Mouse (Mus musculus) midbrain, embryonic 14.5 days (tissue): ENCODE results near the gene Apba2. TPM values are rescaled to one million over a fixed set of nuclear protein-coding genes. Genes with fewer than 3 reads are reported as not detected.
A peak's percentile ranks its signal among the peaks of the same experiment; 100 is the strongest.

Experiments
- ATAC-seq: fragments of 200-750 bp; cut with Nextera tagmentation; 2 replicates; pipeline ENCODE4 v1.8.0; 2017; ENCODE audit warnings: moderate number of reproducible peaks, moderate library complexity; ENCODE audit not compliant: low FRiP score, low TSS enrichment
- DNase-seq: peaks from one replicate; pipeline ENCODE4 v3.0.0-alpha.2; 2015
- H3K27ac ChIP-seq: fragments of 300-500 bp; sonication (generic); replicated peaks from 2 replicates; pipeline ENCODE4 v1.5.1; 2014; ENCODE audit warnings: mild to moderate bottlenecking, low read depth, low read length, moderate library complexity
- H3K27me3 ChIP-seq: fragments of 300-500 bp; sonication (generic); 2 replicates; pipeline ENCODE4 v1.6.1; 2014; ENCODE audit warnings: low read length, control low read depth, mixed read lengths; ENCODE audit not compliant: control insufficient read depth, insufficient read depth
- H3K36me3 ChIP-seq: fragments of 300-500 bp; sonication (generic); 2 replicates; pipeline ENCODE4 v1.6.1; 2014; ENCODE audit warnings: low read length, control low read depth; ENCODE audit not compliant: control insufficient read depth, insufficient read depth
- H3K4me1 ChIP-seq: fragments of 300-500 bp; sonication (generic); 2 replicates; pipeline ENCODE4 v1.6.1; 2014; ENCODE audit warnings: mild to moderate bottlenecking, antibody characterized with exemption, low read length, control low read depth; ENCODE audit not compliant: control insufficient read depth, insufficient read depth
- H3K4me2 ChIP-seq: fragments of 300-500 bp; sonication (generic); 2 replicates; pipeline ENCODE4 v1.6.1; 2014; ENCODE audit warnings: mild to moderate bottlenecking, low read length, moderate library complexity
- H3K4me3 ChIP-seq: fragments of 300-500 bp; sonication (generic); replicated peaks from 2 replicates; pipeline ENCODE4 v1.5.1; 2014; ENCODE audit warnings: low read depth, low read length
- H3K9ac ChIP-seq: fragments of 300-500 bp; sonication (generic); replicated peaks from 2 replicates; pipeline ENCODE4 v1.6.1; 2014; ENCODE audit warnings: mild to moderate bottlenecking, low read length, moderate library complexity
- H3K9me3 ChIP-seq: fragments of 300-500 bp; sonication (generic); 2 replicates; pipeline ENCODE4 v1.6.1; 2016; ENCODE audit warnings: low read length, control low read depth, mixed read lengths; ENCODE audit not compliant: control insufficient read depth
- WGBS: fragments of 180-500 bp; shearing (Covaris S2); extraction: QIAGEN DNeasy Blood & Tissue Kit; methylation state at CpG from one replicate; pipeline ENCODE4 v1.1.7; 2014; 5-methylcytosine and 5-hydroxymethylcytosine counted together
- polyA plus RNA-seq: library from polyadenylated mRNA; unstranded; fragments of >200 nt; fragmentation: Nextera tagmentation; extraction: Ambion mirVana; gene quantifications from 2 replicates; pipeline ENCODE4 v1.2.1, GENCODE M21; 2014

Apba2 gene
- polyA plus RNA-seq, 1 experiment from 2014 or later: 184 TPM

DNA sequence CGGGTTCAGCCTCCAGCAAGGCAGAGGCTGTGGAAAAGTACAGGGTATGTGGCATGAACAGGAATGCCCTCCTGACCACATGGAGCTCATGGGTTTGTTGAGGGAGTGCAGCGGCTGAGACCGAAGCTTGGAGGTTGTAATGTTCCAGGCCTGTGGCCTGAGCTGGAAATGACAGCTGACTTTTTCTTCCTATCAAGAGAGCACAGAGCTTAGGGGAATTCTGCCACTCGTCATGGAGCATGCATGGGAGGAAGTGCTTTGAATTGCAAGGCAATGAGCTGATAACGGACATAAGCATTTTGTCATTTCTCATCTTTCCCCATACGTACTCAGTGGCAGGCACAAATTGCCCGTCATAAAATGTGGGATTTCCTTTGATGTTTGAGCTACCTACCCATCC is 163.6 kb downstream of the Apba2 start:
- 74% methylated on average over 7 of the region's 7 CpGs for WGBS
- DNase-seq: peak; percentile 22
- Histone ChIP-seq H3K4me1 (no peaks in the 10 kb centered on the region), H3K4me3 (no peak overlapping the region), H3K27me3 (no peaks in the 10 kb centered on the region), H3K27ac (no peak overlapping the region), H3K9ac (no peak overlapping the region), H3K36me3 (no peaks in the 10 kb centered on the region), H3K9me3 (no peaks in the 10 kb centered on the region), H3K4me2 (no peak overlapping the region)
- no peak for ATAC-seq

DNA sequence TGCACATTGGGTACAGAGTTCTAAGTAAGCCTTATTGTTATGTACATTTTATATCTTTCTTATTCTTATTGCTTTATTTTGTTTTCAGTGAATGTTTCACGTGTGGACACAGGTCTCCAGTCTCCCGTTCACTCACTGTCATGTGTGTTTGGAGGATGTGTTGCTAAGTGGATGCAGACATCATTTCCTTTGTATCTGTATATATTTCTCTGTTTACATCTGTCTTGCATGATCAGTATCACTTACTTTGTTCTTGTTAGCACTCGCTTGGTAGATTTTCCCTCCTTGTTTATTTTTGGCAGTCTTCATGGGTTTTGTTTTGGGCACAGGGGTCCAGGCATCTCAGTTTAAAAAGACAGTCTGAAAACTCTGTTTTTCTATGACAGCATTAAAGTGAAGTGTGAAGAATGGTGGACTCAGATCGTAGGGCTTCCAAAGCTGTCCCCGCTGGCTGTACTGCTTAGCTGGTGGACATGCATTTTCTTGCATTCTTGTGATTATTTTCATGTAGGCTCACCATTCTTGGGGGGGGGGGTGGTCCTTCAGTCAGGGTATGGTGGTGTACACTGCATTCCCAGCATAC is 164.3 kb downstream of the Apba2 start:
- no peaks in the 10 kb centered on the region for H3K4me1 ChIP-seq
- DNase-seq: no peak
- H3K4me2 ChIP-seq: no peak overlapping the region
- no peak overlapping the region for H3K27ac ChIP-seq
- ATAC-seq: no peak
- H3K9me3 ChIP-seq: no peaks in the 10 kb centered on the region
- no peak overlapping the region for H3K9ac ChIP-seq
- no peak overlapping the region for H3K4me3 ChIP-seq
- 93% methylated on average over 5 of the region's 5 CpGs for whole genome bisulfite sequencing
- H3K36me3 ChIP-seq: no peaks in the 10 kb centered on the region
- no peaks in the 10 kb centered on the region for H3K27me3 ChIP-seq

DNA sequence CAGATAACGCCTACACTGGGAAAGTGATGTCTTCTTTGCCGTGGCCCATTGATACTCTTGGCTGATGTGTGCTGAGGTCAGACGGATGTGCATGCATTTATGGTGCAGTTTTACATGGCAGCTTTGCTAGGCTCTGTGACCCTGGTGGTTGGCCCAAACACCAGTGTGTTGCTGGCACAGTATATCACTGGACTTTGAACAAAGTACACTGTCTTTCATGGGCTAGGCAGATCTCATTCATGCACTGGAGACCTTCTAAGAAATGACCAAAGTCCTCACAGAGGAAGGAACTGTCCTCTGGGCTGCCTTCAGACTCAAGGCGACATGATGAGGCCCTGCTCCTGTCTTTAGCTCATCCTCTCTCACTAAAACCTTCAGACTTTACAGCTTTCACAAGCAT is 166.5 kb downstream of the Apba2 start:
- no peak overlapping the region for H3K4me3 ChIP-seq
- ATAC-seq (no peak), DNase-seq (no peak)
- H3K4me2 ChIP-seq: no peak overlapping the region
- H3K9me3 ChIP-seq: no peaks in the 10 kb centered on the region
- WGBS: 96% methylated on average over 4 of the region's 4 CpGs
- no peaks in the 10 kb centered on the region for H3K36me3 ChIP-seq
- no peaks in the 10 kb centered on the region for H3K27me3 ChIP-seq
- no peaks in the 10 kb centered on the region for H3K4me1 ChIP-seq
- no peak overlapping the region for H3K27ac ChIP-seq
- H3K9ac ChIP-seq: no peak overlapping the region

DNA sequence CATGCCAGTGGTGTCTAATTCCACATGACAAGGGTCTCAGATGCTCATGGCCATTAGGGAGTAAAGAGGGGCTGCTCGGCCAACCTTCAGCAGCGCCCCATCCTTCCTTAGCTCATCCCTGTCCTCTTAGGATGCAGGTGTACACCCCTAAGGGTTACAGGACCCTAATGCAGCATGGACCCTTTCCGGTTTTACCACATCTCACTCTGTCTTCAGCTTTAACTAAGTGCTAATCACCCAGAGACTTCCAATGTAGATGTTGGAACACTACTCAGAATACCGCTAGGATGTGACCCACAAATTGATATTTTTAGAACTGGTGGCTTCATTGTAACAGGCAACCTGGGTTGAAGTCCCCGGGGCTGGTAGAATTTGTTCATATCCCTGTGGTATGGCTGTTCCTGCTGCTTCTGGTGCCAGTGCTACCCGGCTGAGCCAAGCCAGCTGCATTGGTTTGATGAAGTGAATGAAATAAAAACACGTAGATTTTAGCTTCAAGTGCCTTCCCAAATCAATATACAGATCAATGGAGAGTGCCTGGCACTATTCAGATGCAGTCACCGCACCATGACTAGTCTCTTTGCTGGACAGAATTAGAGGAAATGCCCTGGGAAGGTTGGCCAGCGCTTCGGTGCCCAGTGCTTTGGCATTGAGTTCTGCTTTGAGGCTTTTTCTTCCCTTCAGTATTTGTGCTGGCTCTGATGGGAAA is 178.4 kb downstream of the Apba2 start:
- H3K4me2 ChIP-seq: no peak overlapping the region
- DNase-seq: no peak
- H3K4me1 ChIP-seq: no peaks in the 10 kb centered on the region
- no peak overlapping the region for H3K9ac ChIP-seq
- H3K36me3 ChIP-seq: no peaks in the 10 kb centered on the region
- H3K27ac ChIP-seq: no peak overlapping the region
- 93% methylated on average over 10 of the region's 10 CpGs for WGBS
- no peaks in the 10 kb centered on the region for H3K9me3 ChIP-seq
- no peak overlapping the region for H3K4me3 ChIP-seq
- H3K27me3 ChIP-seq: no peaks in the 10 kb centered on the region
- ATAC-seq: no peak

DNA sequence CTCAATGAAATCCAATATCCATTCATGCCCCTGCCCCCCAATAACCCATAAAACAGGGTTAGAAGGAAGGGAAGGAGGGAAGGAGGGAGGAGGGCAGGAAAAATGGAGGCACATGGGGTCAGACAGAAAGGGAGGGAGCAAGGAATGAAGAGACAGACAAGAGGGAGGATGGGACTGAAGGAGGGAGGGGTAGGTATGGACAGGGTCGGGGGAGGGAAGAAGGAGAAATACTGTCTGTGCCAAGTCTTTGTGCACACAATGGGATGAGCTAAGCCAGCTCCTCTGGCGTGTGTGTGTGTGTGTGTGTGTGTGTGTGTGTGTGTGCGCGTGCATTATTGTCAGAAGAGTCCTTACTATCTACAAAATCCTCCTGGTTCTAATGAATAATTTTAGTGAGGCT is 183.4 kb downstream of the Apba2 start:
- H3K4me3 ChIP-seq: no peak overlapping the region
- no peaks in the 10 kb centered on the region for H3K9me3 ChIP-seq
- WGBS: 78% methylated on average over 4 of the region's 4 CpGs
- no peaks in the 10 kb centered on the region for H3K36me3 ChIP-seq
- H3K9ac ChIP-seq: no peak overlapping the region
- H3K27me3 ChIP-seq: no peaks in the 10 kb centered on the region
- 0 out of 2 replicates have a peak, but pooled peaks cover 4% of the 10 kb centered on the region for H3K4me1 ChIP-seq
- DNase-seq (no peak), ATAC-seq (no peak)
- no peak overlapping the region for H3K4me2 ChIP-seq
- no peak overlapping the region for H3K27ac ChIP-seq

DNA sequence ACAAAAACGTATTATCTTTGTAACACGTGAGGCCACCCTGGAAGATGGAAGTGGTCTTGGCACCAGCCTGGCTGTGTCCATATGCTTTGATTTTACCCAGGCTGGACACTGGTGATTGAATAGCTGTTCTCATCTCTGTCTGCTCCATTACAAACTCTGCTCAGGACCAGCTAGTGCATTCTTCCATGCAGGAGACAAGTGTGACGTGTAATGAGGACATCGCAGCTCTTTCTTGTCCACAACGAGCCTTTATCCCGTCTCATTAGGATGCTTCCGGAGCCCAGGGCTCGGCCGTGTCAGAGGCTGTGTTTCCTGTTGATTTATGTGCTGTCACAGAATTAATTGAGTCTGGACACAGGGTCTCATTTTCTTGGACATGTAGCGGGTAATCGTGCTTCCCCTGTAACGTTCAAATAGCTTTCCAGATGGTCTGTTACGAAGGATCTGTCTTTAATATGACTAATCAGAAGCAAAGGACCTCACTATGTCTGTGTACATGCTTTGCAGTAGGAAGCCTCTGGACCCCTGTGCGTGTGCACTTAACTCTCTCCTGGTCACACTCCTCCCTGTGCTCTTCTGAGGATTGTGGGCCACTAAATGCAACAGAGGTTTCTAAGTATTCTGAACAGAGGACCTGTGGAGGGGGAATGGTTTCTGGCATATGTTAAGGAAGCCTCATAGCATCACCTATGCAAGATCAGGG is 186.8 kb downstream of the Apba2 start:
- Histone ChIP-seq H3K9me3 (no peaks in the 10 kb centered on the region), H3K36me3 (no peaks in the 10 kb centered on the region), H3K4me3 (no peak overlapping the region), H3K4me2 (no peak overlapping the region), H3K27me3 (no peaks in the 10 kb centered on the region), H3K4me1 (0 out of 2 replicates have a peak, but pooled peaks cover 4% of the 10 kb centered on the region), H3K9ac (no peak overlapping the region), H3K27ac (peak overlapping the region; percentile 42; the same call in 1 of the 2 replicates)
- ATAC-seq (no peak), DNase-seq (peak; percentile 30)
- 48% methylated on average over 14 of the region's 14 CpGs for WGBS

DNA sequence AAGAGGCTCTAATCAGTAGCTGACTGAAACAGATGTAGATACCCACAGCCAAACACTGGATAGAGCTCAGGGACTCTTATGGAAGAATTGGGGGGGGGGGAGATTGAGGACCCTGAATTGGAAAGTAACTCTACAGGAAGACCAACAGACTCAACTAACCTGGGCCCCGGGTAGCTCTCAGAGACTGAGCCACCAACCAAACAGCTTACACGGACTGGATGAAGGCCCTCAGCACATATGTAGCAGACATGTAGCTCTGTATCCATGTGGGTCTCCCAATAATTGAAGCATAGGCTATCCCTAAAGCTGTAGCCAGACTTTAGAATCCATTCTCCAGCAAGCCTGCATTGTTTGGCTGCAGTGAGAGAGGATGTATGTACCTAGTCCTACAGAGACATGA is 190.3 kb downstream of the Apba2 start:
- Histone ChIP-seq H3K27me3 (no peaks in the 10 kb centered on the region), H3K36me3 (peaks cover 10% of the 10 kb centered on the region; the same call in 1 of the 2 replicates), H3K9ac (no peak overlapping the region), H3K9me3 (no peaks in the 10 kb centered on the region), H3K4me2 (no peak overlapping the region), H3K4me1 (peaks cover 18% of the 10 kb centered on the region), H3K27ac (no peak overlapping the region), H3K4me3 (no peak overlapping the region)
- WGBS: 96% methylated on average over 2 of the region's 2 CpGs
- DNase-seq (no peak), ATAC-seq (no peak)

DNA sequence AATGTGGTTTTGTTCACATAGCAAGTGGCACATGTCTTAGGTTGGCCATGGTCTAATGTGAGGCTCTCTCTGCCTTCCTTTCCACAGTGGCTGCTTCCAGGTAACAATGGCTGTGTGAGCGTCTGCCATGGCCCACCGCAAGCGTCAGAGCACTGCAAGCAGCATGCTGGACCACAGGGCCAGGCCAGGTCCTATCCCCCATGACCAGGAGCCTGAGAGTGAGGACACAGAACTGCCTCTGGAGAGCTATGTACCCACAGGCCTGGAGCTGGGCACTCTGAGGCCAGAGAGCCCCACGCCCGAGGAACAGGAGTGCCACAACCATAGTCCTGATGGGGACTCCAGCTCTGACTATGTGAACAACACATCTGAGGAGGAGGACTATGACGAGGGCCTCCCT is 193.4 kb downstream of the Apba2 start:
- WGBS: 98% methylated on average over 6 of the region's 6 CpGs
- H3K27me3 ChIP-seq: no peaks in the 10 kb centered on the region
- ATAC-seq: no peak
- H3K9ac ChIP-seq: no peak overlapping the region
- no peak for DNase-seq
- no peak overlapping the region for H3K4me3 ChIP-seq
- no peaks in the 10 kb centered on the region for H3K9me3 ChIP-seq
- H3K36me3 ChIP-seq: peaks cover 10% of the 10 kb centered on the region; the same call in 1 of the 2 replicates
- no peak overlapping the region for H3K4me2 ChIP-seq
- peaks cover 23% of the 10 kb centered on the region for H3K4me1 ChIP-seq
- no peak overlapping the region for H3K27ac ChIP-seq
